Mouse (Mus musculus) CH12.LX (cell line): Measurements from ENCODE around the gene 1700010B08Rik. TPM values are rescaled to one million over a fixed set of nuclear protein-coding genes. Genes with fewer than 3 reads are reported as not detected.

ENCODE experiments used
- DNase-seq: peaks from one replicate; pipeline ENCODE4 v3.0.0-alpha.2; 2013; ENCODE audit errors: extremely low read depth
- H3K27ac ChIP-seq: 2 replicates; pipeline ENCODE4 v1.5.1; 2012; ENCODE audit warnings: low read depth, mild to moderate bottlenecking, control low read depth, moderate library complexity; ENCODE audit not compliant: insufficient read depth
- H3K27me3 ChIP-seq: replicated peaks from 2 replicates; pipeline ENCODE3; 2012; ENCODE audit warnings: inconsistent platforms
- H3K36me3 ChIP-seq, 2 experiments: replicated peaks in 1 of 2; 2 replicates each; pipeline versions ENCODE3 to v1.6.1; 2012; ENCODE audit warnings: inconsistent platforms in 1 of 2, low read length in 1 of 2, mild to moderate bottlenecking in 1 of 2, mixed read lengths in 1 of 2, moderate library complexity in 1 of 2; ENCODE audit not compliant: control insufficient read depth in 1 of 2, insufficient read depth in 1 of 2
- H3K4me1 ChIP-seq, 2 experiments: 2 replicates each; pipeline ENCODE4 v1.6.1; 2012; ENCODE audit warnings: inconsistent platforms in 1 of 2, moderate library complexity in 1 of 2; ENCODE audit not compliant: insufficient read depth in 2 of 2, control insufficient read depth in 1 of 2
- H3K4me2 ChIP-seq: 2 replicates; pipeline ENCODE4 v1.6.1; 2012; ENCODE audit warnings: low read depth, mild to moderate bottlenecking, control low read depth; ENCODE audit not compliant: poor library complexity, insufficient read depth, severe bottlenecking
- H3K4me3 ChIP-seq, 3 experiments: fragments of 150-350 bp in 1 of 3; sonication (generic) in 1 of 3; replicated peaks in 1 of 3; 2 replicates each; pipeline versions ENCODE3 to v1.5.1; 2011 to 2012; ENCODE audit warnings: low read depth in 2 of 3, low read length in 2 of 3, mild to moderate bottlenecking in 2 of 3, moderate library complexity in 2 of 3, control low read depth in 1 of 3, improper control_type of control experiment in 1 of 3, inconsistent platforms in 1 of 3, mixed read lengths in 1 of 3; ENCODE audit not compliant: poor library complexity in 1 of 3
- H3K79me2 ChIP-seq: replicated peaks from 2 replicates; pipeline ENCODE4 v1.6.1; 2012; ENCODE audit warnings: mild to moderate bottlenecking, moderate library complexity; ENCODE audit not compliant: control insufficient read depth, poor library complexity, insufficient read depth, severe bottlenecking; ENCODE audit errors: extremely low read depth
- H3K9ac ChIP-seq: 2 replicates; pipeline ENCODE4 v1.6.1; 2012; ENCODE audit warnings: low read depth, mild to moderate bottlenecking, control low read depth, moderate library complexity; ENCODE audit not compliant: insufficient read depth
- H3K9me3 ChIP-seq: replicated peaks from 2 replicates; pipeline ENCODE3; 2012; ENCODE audit warnings: low read length, inconsistent platforms, mixed read lengths
- CHD1 ChIP-seq: IDR thresholded peaks from 2 replicates; pipeline ENCODE4 v1.6.1; 2012; ENCODE audit warnings: low read depth, low read length, improper control_type of control experiment, inconsistent platforms
- E2F4 ChIP-seq: IDR thresholded peaks from 2 replicates; pipeline ENCODE4 v1.6.1; 2011; ENCODE audit warnings: low read depth, low read length, improper control_type of control experiment; ENCODE audit not compliant: insufficient replicate concordance
- ETS1 ChIP-seq: conservative IDR thresholded peaks from 2 replicates; pipeline ENCODE4 v1.6.1; 2012; ENCODE audit warnings: low read depth, mild to moderate bottlenecking, inconsistent platforms, low read length, improper control_type of control experiment, moderate library complexity
- GABPA ChIP-seq: IDR thresholded peaks from 2 replicates; pipeline ENCODE4 v1.6.1; 2012; ENCODE audit warnings: low read depth, low read length, improper control_type of control experiment, inconsistent platforms; ENCODE audit not compliant: insufficient replicate concordance
- HCFC1 ChIP-seq: IDR thresholded peaks from 2 replicates; pipeline ENCODE4 v1.6.1; 2012; ENCODE audit warnings: low read depth, mild to moderate bottlenecking, inconsistent platforms, low read length, improper control_type of control experiment
- IRF4 ChIP-seq: IDR thresholded peaks from 2 replicates; pipeline ENCODE4 v1.6.1; 2014; ENCODE audit warnings: low read depth, mild to moderate bottlenecking, inconsistent platforms, low read length, improper control_type of control experiment
- KAT2A ChIP-seq: IDR thresholded peaks from 2 replicates; pipeline ENCODE4 v1.6.1; 2012; ENCODE audit warnings: low read length, improper control_type of control experiment, inconsistent platforms; ENCODE audit not compliant: insufficient replicate concordance
- MAX ChIP-seq: IDR thresholded peaks from 2 replicates; pipeline ENCODE4 v1.6.1; 2011; ENCODE audit warnings: low read length, improper control_type of control experiment
- MXI1 ChIP-seq: IDR thresholded peaks from 2 replicates; pipeline ENCODE4 v1.6.1; 2011; ENCODE audit warnings: mild to moderate bottlenecking, low read depth, low read length, improper control_type of control experiment
- NRF1 ChIP-seq: IDR thresholded peaks from 2 replicates; pipeline ENCODE4 v1.6.1; 2014; ENCODE audit warnings: low read depth, mild to moderate bottlenecking, inconsistent platforms, low read length, improper control_type of control experiment, moderate library complexity
- SIN3A ChIP-seq: IDR thresholded peaks from 2 replicates; pipeline ENCODE4 v1.6.1; 2012; ENCODE audit warnings: low read length, improper control_type of control experiment, inconsistent platforms
- SMC3 ChIP-seq: IDR thresholded peaks from 2 replicates; pipeline ENCODE4 v1.6.1; 2011; ENCODE audit warnings: low read depth, low read length, improper control_type of control experiment
- TBP ChIP-seq: conservative IDR thresholded peaks from 2 replicates; pipeline ENCODE4 v1.6.1; 2011; ENCODE audit warnings: low read depth, low read length, improper control_type of control experiment
- TCF12 ChIP-seq: IDR thresholded peaks from 2 replicates; pipeline ENCODE4 v1.6.1; 2014; ENCODE audit warnings: low read depth, mild to moderate bottlenecking, inconsistent platforms, low read length, improper control_type of control experiment
- USF2 ChIP-seq: conservative IDR thresholded peaks from 2 replicates; pipeline ENCODE4 v1.6.1; 2011; ENCODE audit warnings: low read depth, low read length, improper control_type of control experiment
- ZC3H11A ChIP-seq: IDR thresholded peaks from 2 replicates; pipeline ENCODE4 v1.6.1; 2012; ENCODE audit warnings: low read depth, mild to moderate bottlenecking, inconsistent platforms, low read length, improper control_type of control experiment
- ZMIZ1 ChIP-seq: IDR thresholded peaks from 2 replicates; pipeline ENCODE4 v1.6.1; 2012; ENCODE audit warnings: low read depth, mild to moderate bottlenecking, inconsistent platforms, low read length, improper control_type of control experiment
- dilution Hi-C: fragments of 300-500 bp; cut with MboI; formaldehyde crosslinking; loops from 2 replicates; pipeline ENCODE4 v1.14.3; 2020; ENCODE audit warnings: low sequenced_read_pairs; ENCODE audit not compliant: extremely low pct_unique_long_range_greater_than_20kb, extremely low pct_ligation_motif_present
- in situ Hi-C: fragments of 300-500 bp; cut with MboI; formaldehyde crosslinking; loops from 3 replicates; pipeline ENCODE4 v1.14.3; 2019; ENCODE audit warnings: low sequenced_read_pairs, low pct_ligation_motif_present, low pct_unique_long_range_greater_than_20kb, mixed read lengths
- polyA plus RNA-seq: library from polyadenylated mRNA; unstranded; fragments of >175 nt; gene quantifications from 2 replicates; pipeline ENCODE4 v1.2.1, GENCODE M21; 2012; ENCODE audit warnings: low read depth; ENCODE audit not compliant: insufficient read length
- total RNA-seq, 2 experiments: library from RNA; depleted of rRNA; stranded (reverse); fragments of 300-350 nt in 1 of 2; fragments of >200 nt in 1 of 2; gene quantifications; 2 replicates each; pipeline ENCODE4 v1.2.3; 2012 to 2014

Gene 1700010B08Rik
- total and polyA plus RNA-seq, 3 experiments, result not detected

GRCm38 (mm10) chr2:173714620-173715218 is 4.5 kb upstream of the 1700010B08Rik start:
- no peak overlapping the region for H3K9ac ChIP-seq
- no peak overlapping the region for H3K4me2 ChIP-seq
- H3K9me3 ChIP-seq, result peaks cover 2% of the 10 kb centered on the region
- H3K4me1 ChIP-seq, result no peaks in the 10 kb centered on the region
- H3K4me3 ChIP-seq, result no peak overlapping the region
- no peaks in the 10 kb centered on the region for H3K27me3 ChIP-seq
- no peak for DNase-seq
- no peak for TF ChIP-seq MAX
- no peak for TF ChIP-seq HCFC1
- TF ChIP-seq SIN3A, result no peak
- no peak for TF ChIP-seq MXI1
- no peak for TF ChIP-seq KAT2A
- TF ChIP-seq ZC3H11A, result no peak
- no peak for TF ChIP-seq ETS1
- no peak for TF ChIP-seq CHD1
- TF ChIP-seq ZMIZ1, result no peak
- in situ Hi-C loops (no loop called here), dilution Hi-C loops (no loop called here)
- H3K27ac ChIP-seq, result no peak overlapping the region
- no peaks in the 10 kb centered on the region for H3K36me3 ChIP-seq
- no peaks in the 10 kb centered on the region for H3K79me2 ChIP-seq

GRCm38 (mm10) chr2:173716966-173717365 is 2.2 kb upstream of the 1700010B08Rik start:
- in situ Hi-C loops, result no loop called here
- Histone ChIP-seq H3K4me3 (no peak overlapping the region), H3K27ac (no peak overlapping the region), H3K79me2 (no peaks in the 10 kb centered on the region), H3K36me3 (no peaks in the 10 kb centered on the region), H3K4me1 (no peaks in the 10 kb centered on the region), H3K9ac (no peak overlapping the region), H3K27me3 (no peaks in the 10 kb centered on the region), H3K9me3 (peaks cover 2% of the 10 kb centered on the region), H3K4me2 (no peak overlapping the region)
- TF ChIP-seq TBP (no peak), GABPA (no peak), TCF12 (no peak), SMC3 (no peak), USF2 (no peak), NRF1 (no peak), IRF4 (no peak), E2F4 (no peak), HCFC1 (no peak), ZMIZ1 (no peak)
- no peak for DNase-seq
- dilution Hi-C loops, result no loop called here
